ENCODE assay signal across 8 mouse cellular contexts in the genomic region with DNA sequence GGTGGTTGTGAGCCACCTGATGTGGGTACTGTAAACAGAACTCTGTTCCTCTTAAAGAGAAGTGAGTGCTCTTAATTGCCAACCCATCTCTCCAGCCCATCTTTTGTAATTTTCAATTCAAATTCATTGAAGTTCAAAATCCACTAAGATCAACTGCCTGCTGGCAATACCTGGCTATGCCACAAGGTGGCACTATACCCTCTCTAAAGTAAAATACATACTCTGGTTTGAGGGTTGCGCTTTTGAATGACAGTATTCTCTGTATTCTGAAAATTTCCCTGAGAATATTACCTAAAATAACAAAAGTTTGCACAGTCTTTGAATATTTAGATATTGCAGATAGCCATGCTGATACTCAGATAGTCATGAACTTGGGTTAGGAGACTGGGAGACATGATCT. TPM values are rescaled to one million over a fixed set of nuclear protein-coding genes. Genes with fewer than 3 reads are reported as not detected.
DNase-seq lines count a peak whose midpoint lies in the region; TF ChIP-seq lines count a peak whose summit lies in the region.

No protein-coding gene starts in this region.

- no peak for TF ChIP-seq POLR2A in cortical plate, adult 2 months (IDR thresholded peaks at IDR 0.05; ENCODE audit: extremely low read depth, insufficient read depth, low read length)

- H3K4me1 ChIP-seq in cortical plate, adult 2 months (ENCODE audit: control insufficient read depth, insufficient read depth, low read length) = no peaks in the 10 kb centered on the region

- peak; percentile 57; the same call in 1 of the 2 replicates for TF ChIP-seq CTCF in cortical plate, adult 2 months (IDR thresholded peaks at IDR 0.05; ENCODE audit: extremely low read depth, insufficient read depth, low read length)

- no peak overlapping the region for H3K27ac ChIP-seq in cortical plate, adult 2 months (ENCODE audit: insufficient read depth, low read length)

- peak; percentile 54 to 72 for DNase-seq in CD8-positive naive resting alpha-beta T cell, adult 2 months (ENCODE audit: low read depth in 2 of 2, low spot score in 2 of 2)
- peak; percentile 58 to 90 for DNase-seq in adrenal gland, adult (ENCODE audit: inconsistent age in 2 of 2, low spot score in 1 of 2)
- peak; percentile 46 to 71 for DNase-seq in gastrocnemius, postnatal 4 days (ENCODE audit: low spot score in 2 of 2)
- DNase-seq in layer of hippocampus, adult 18-20 months (ENCODE audit: low spot score in 2 of 2) = peak; percentile 61 to 87
- peak; percentile 86 for DNase-seq in lung, postnatal 36 days
- peak; percentile 88 for DNase-seq in right cerebral cortex, adult 2 months (ENCODE audit: low spot score in 2 of 2)
- peak; percentile 54 to 63 for DNase-seq in urinary bladder, postnatal 36 days (ENCODE audit: low spot score in 2 of 2)

- H3K4me3 ChIP-seq in cortical plate, adult 2 months (ENCODE audit: insufficient read depth, low read length) = no peak overlapping the region

RNA-seq across cellular contexts. Expression of gene Slc18b1, which starts 18.4 kb away (rescaled TPM):
- polyA plus RNA-seq in cortical plate, adult 2 months (2012; rRNA removed) = 19.3 and 21.4 TPM in 2 replicates
- 10 to 100 TPM; 17.1 to 20.8 TPM for total RNA-seq in gastrocnemius, postnatal 4 days (2021)
- total RNA-seq in layer of hippocampus, adult 18-20 months (2021) = 10 to 100 TPM; 26.7 to 28.6 TPM

RNA-seq across cellular contexts. Expression of gene Rps12, which starts 28.1 kb away (rescaled TPM):
- polyA plus RNA-seq in cortical plate, adult 2 months (2012; rRNA removed) = 1,194 and 1,252 TPM in 2 replicates
- total RNA-seq in gastrocnemius, postnatal 4 days (2021) = 100 to 1,000 TPM; 472 to 555 TPM
- 100 to 1,000 TPM; 261 to 307 TPM for total RNA-seq in layer of hippocampus, adult 18-20 months (2021)

RNA-seq across cellular contexts. Expression of gene Vnn3, which starts 36.1 kb away (rescaled TPM):
- polyA plus RNA-seq in cortical plate, adult 2 months (2012; rRNA removed) = 0.09 TPM in 1 of 2 replicates, not detected in the other
- total RNA-seq in gastrocnemius, postnatal 4 days (2021) = under 1 TPM; 0.25 to 0.62 TPM
- total RNA-seq in layer of hippocampus, adult 18-20 months (2021) = under 1 TPM in 1 of 2 experiments, not detected in 1; 0.23 TPM
